Mouse (Mus musculus) MEL-GATA-1-ER (cell line): ENCODE measurements at regions not wholly inside any gene's neighbourhood (a gene's known extent, or its start where the extent isn't known, plus 50 kb on each side); places are given as distances from the start of the nearest gene placed in this dataset.

ENCODE experiments used
- DNase-seq: peaks from one replicate; pipeline ENCODE4 v3.0.0-alpha.2; 2012; ENCODE audit warnings: low read depth; ENCODE audit errors: extremely low read depth

- no peak for DNase-seq
Observed at GRCm38 (mm10) chr3:36387431-36387830, 88.3 kb downstream of the Anxa5 start.

- DNase-seq, result no peak
Observed at GRCm38 (mm10) chr3:36383438-36383945, 92.2 kb downstream of the Anxa5 start.

GRCm38 (mm10) chr3:36381621-36382193 is 94.0 kb downstream of the Anxa5 start:
- no peak for DNase-seq

GRCm38 (mm10) chr3:36375722-36376121 is 100.0 kb downstream of the Anxa5 start:
- no peak for DNase-seq

- DNase-seq, result no peak
Observed at GRCm38 (mm10) chr3:36374939-36375338, 100.8 kb downstream of the Anxa5 start.

- DNase-seq, result no peak
Observed at GRCm38 (mm10) chr3:36360933-36361332, 114.8 kb downstream of the Anxa5 start.

GRCm38 (mm10) chr3:36354201-36354600 is 121.5 kb downstream of the Anxa5 start:
- DNase-seq, result peak; percentile 5

GRCm38 (mm10) chr3:36352032-36352742 is 123.5 kb downstream of the Anxa5 start:
- DNase-seq, result no peak

- DNase-seq, result no peak
Observed at GRCm38 (mm10) chr3:36349073-36349472, 126.6 kb downstream of the Anxa5 start.

- DNase-seq, result no peak
Observed at GRCm38 (mm10) chr3:36340889-36341533, 118.9 kb upstream of the Qrfpr start.

GRCm38 (mm10) chr3:36339656-36340055 is 117.5 kb upstream of the Qrfpr start:
- DNase-seq, result no peak

- no peak for DNase-seq
Observed at GRCm38 (mm10) chr3:36334279-36334678, 112.2 kb upstream of the Qrfpr start.

- no peak for DNase-seq
Observed at GRCm38 (mm10) chr3:36332016-36332415, 109.9 kb upstream of the Qrfpr start.

- DNase-seq, result peak; percentile 76
Observed at GRCm38 (mm10) chr3:36330656-36331055, 108.5 kb upstream of the Qrfpr start.

GRCm38 (mm10) chr3:36329631-36330030 is 107.5 kb upstream of the Qrfpr start:
- no peak for DNase-seq

- no peak for DNase-seq
Observed at GRCm38 (mm10) chr3:36328927-36329326, 106.8 kb upstream of the Qrfpr start.

GRCm38 (mm10) chr3:36318635-36319034 is 96.5 kb upstream of the Qrfpr start:
- peak; percentile 11 for DNase-seq

GRCm38 (mm10) chr3:36311337-36311736 is 89.2 kb upstream of the Qrfpr start:
- DNase-seq, result no peak

- no peak for DNase-seq
Observed at GRCm38 (mm10) chr3:36310642-36311267, 88.6 kb upstream of the Qrfpr start.

GRCm38 (mm10) chr3:36296792-36297191 is 74.7 kb upstream of the Qrfpr start:
- DNase-seq, result no peak

GRCm38 (mm10) chr3:36291971-36292370 is 69.9 kb upstream of the Qrfpr start:
- no peak for DNase-seq

- DNase-seq, result no peak
Observed at GRCm38 (mm10) chr3:36284066-36284465, 62.0 kb upstream of the Qrfpr start.
